8 mouse cellular contexts compared by ENCODE assay signal in genomic region chr11:120347791-120348683, GRCm38 (mm10). TPM values are rescaled to one million over a fixed set of nuclear protein-coding genes. Genes with fewer than 3 reads are reported as not detected.
DNase-seq lines count a peak whose midpoint lies in the region; ATAC-seq and TF ChIP-seq lines count a peak whose summit lies in the region.

Actg1 (minus strand) TSS chr11:120348542.

- H3K36me3 ChIP-seq in G1E (replicated peaks): peaks cover 18% of the 10 kb centered on the region
- H3K36me3 ChIP-seq in forebrain, embryonic 16.5 days (ENCODE audit: control insufficient read depth, insufficient read depth): peaks cover 4% of the 10 kb centered on the region; the same call in 1 of the 2 replicates
- H3K36me3 ChIP-seq in lung, embryonic 16.5 days (ENCODE audit: control insufficient read depth, insufficient read depth, low read length): peaks cover 14% of the 10 kb centered on the region

- intact Hi-C loops in heart, postnatal 36 days (cut with DNase I): loop anchor here (1.0 to 2.0 kb wide), 2 partner anchors 115 to 162 kb away; partner anchors contain the start of gene Bahcc1

- H3K27me3 ChIP-seq in G1E (ENCODE audit: insufficient read depth, low read length): peaks cover 37% of the 10 kb centered on the region
- H3K27me3 ChIP-seq in forebrain, embryonic 16.5 days (replicated peaks; ENCODE audit: control insufficient read depth, insufficient read depth, low read length): no peaks in the 10 kb centered on the region
- no peaks in the 10 kb centered on the region for H3K27me3 ChIP-seq in lung, embryonic 16.5 days (ENCODE audit: control insufficient read depth, insufficient read depth, low read depth, low read length)

- peak; percentile 81 for DNase-seq in G1E (ENCODE audit: low spot score)
- peak; percentile 87 for DNase-seq in cerebellum, adult 11-12 months
- peak; percentile 85 to 90 for DNase-seq in heart, postnatal 36 days
- peak; percentile 64 to 82 for DNase-seq in layer of hippocampus, adult 8-10 months (ENCODE audit: low spot score in 2 of 2)
- peak; percentile 87 for DNase-seq in ovary, postnatal 36 days (ENCODE audit: low spot score)
- peak; percentile 87 for DNase-seq in thymus, postnatal 25 days

- ATAC-seq in G1E (ENCODE audit: extremely low read depth, insufficient number of reproducible peaks, low FRiP score, poor library complexity, severe bottlenecking): peak; percentile 37; the same call in 1 of the 2 replicates
- peak; percentile 84 for ATAC-seq in forebrain, embryonic 16.5 days
- ATAC-seq in lung, embryonic 16.5 days (ENCODE audit: low read depth): peak; percentile 74

- TF ChIP-seq CTCF in G1E (IDR thresholded peaks at IDR 0.05; ENCODE audit: low read depth, low read length): no peak

- no peaks in the 10 kb centered on the region for H3K9me3 ChIP-seq in G1E (replicated peaks)
- H3K9me3 ChIP-seq in forebrain, embryonic 16.5 days (ENCODE audit: control insufficient read depth, low read length): no peaks in the 10 kb centered on the region
- no peaks in the 10 kb centered on the region for H3K9me3 ChIP-seq in lung, embryonic 16.5 days (ENCODE audit: control insufficient read depth, low read length)

- WGBS in forebrain, embryonic 16.5 days: under 1% methylated on average over 94 of the region's 103 CpGs
- WGBS in lung, embryonic 16.5 days: under 1% methylated on average over 86 of the region's 103 CpGs

- H3K9ac ChIP-seq in forebrain, embryonic 16.5 days (replicated peaks; ENCODE audit: low read depth, low read length): peak within 1 kb of the TSS; percentile 100
- H3K9ac ChIP-seq in lung, embryonic 16.5 days (ENCODE audit: low read length): peak within 1 kb of the TSS; percentile 100

- H3K4me3 ChIP-seq in G1E (ENCODE audit: low read depth, low read length): peak within 1 kb of the TSS; percentile 83
- peak within 1 kb of the TSS; percentile 97 for H3K4me3 ChIP-seq in forebrain, embryonic 16.5 days (replicated peaks; ENCODE audit: low read length)
- peak within 1 kb of the TSS; percentile 100 for H3K4me3 ChIP-seq in lung, embryonic 16.5 days (ENCODE audit: low read length)

- H3K4me2 ChIP-seq in forebrain, embryonic 16.5 days (ENCODE audit: low read length): peak within 1 kb of the TSS; percentile 98
- H3K4me2 ChIP-seq in lung, embryonic 16.5 days (ENCODE audit: low read depth, low read length): peak within 1 kb of the TSS; percentile 92

- peak within 1 kb of the TSS; percentile 100 for H3K27ac ChIP-seq in forebrain, embryonic 16.5 days (ENCODE audit: low read length)
- H3K27ac ChIP-seq in lung, embryonic 16.5 days (ENCODE audit: low read length): peak within 1 kb of the TSS; percentile 99

- H3K4me1 ChIP-seq in G1E (ENCODE audit: insufficient read depth, low read depth, low read length): peaks cover 53% of the 10 kb centered on the region
- peaks cover 28% of the 10 kb centered on the region for H3K4me1 ChIP-seq in forebrain, embryonic 16.5 days (replicated peaks; ENCODE audit: control insufficient read depth, insufficient read depth, low read length)
- peaks cover 27% of the 10 kb centered on the region for H3K4me1 ChIP-seq in lung, embryonic 16.5 days (replicated peaks; ENCODE audit: control insufficient read depth, insufficient read depth, low read length)

RNA-seq across cellular contexts. Expression of gene Actg1, which starts in this region (rescaled TPM):
- total RNA-seq in G1E (2014; fragmentation: Nextera tagmentation) (128 and 155 TPM in 2 replicates), G1E (2017) (179 and 181 TPM in 2 replicates)
- polyA plus RNA-seq in G1E (2012): 53.9 and 112 TPM in 2 replicates
- polyA plus RNA-seq in forebrain, embryonic 16.5 days (2015; fragmentation: Nextera tagmentation; extraction: Ambion mirVana): 4,159 and 4,175 TPM in 2 replicates
- 100 to 1,000 TPM; 218 to 338 TPM for total RNA-seq in heart, postnatal 36 days (2021)
- 1,000 to 10,000 TPM; 1,218 to 1,398 (median 1,309) TPM for total RNA-seq in layer of hippocampus, adult 8-10 months (2022)
- 2,589 and 2,717 TPM in 2 replicates for polyA plus RNA-seq in lung, embryonic 16.5 days (2015; fragmentation: Nextera tagmentation; extraction: Ambion mirVana)

Comparison
In these comparisons a context has a peak if more than half of its experiments do, and no peak if none do; other contexts are left out.
1. Peak in every context shown above with its lines: DNase-seq, ATAC-seq, H3K4me3 ChIP-seq and H3K27ac ChIP-seq.
2. RNA of gene Actg1 (polyA plus RNA-seq): 4,159 to 4,175 TPM in forebrain, embryonic 16.5 days and 2,589 to 2,717 TPM in lung, embryonic 16.5 days; 53.9 to 112 TPM in G1E; every median in the first group is over 10 times any median in the second.